Mouse (Mus musculus): ENCODE measurements around the gene Dock3.

Dock3 gene

DNA sequence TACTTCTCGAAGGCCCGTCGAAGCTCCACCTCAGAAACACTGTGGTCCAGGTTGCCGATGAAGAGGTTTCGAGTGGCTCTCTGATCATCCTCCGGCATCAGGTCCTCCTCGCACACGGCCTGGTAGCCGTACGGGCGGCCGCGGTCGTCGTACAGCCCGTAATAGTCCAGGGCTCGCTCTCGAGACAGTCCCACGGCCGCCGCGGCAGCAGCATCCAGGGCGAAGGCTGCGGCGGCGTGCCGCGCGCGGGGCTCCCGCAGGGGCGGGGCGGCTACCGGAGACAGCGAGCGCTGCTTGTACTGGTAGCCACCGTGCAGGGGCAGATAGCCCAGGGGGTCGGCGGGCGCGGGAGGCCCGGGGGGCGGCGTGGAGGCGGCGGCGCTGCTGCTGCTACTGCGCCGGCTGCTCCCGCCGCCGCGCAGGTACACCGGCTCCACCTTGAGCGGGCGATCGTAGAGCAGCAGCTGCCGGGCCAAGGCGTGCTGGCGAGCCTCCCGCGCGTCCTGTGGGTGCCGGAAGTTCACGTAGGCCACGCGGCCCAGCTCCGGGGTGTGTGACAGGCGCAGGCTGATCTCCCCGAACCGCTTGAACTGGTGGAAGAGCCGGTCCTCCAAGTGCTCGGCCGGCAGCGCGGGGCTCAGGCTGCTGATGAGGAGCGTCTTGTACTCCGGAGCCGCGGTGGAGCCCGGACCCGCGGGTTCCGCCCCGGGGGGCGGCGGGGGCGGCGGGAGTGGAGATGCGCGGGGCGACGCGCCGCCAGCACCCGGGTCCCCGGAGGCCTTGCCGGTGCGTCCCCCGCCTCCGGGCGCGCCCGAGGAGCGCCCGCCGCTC is 345.6 kb downstream of the Dock3 start:
- DNase-seq: peak; percentile 61

DNA sequence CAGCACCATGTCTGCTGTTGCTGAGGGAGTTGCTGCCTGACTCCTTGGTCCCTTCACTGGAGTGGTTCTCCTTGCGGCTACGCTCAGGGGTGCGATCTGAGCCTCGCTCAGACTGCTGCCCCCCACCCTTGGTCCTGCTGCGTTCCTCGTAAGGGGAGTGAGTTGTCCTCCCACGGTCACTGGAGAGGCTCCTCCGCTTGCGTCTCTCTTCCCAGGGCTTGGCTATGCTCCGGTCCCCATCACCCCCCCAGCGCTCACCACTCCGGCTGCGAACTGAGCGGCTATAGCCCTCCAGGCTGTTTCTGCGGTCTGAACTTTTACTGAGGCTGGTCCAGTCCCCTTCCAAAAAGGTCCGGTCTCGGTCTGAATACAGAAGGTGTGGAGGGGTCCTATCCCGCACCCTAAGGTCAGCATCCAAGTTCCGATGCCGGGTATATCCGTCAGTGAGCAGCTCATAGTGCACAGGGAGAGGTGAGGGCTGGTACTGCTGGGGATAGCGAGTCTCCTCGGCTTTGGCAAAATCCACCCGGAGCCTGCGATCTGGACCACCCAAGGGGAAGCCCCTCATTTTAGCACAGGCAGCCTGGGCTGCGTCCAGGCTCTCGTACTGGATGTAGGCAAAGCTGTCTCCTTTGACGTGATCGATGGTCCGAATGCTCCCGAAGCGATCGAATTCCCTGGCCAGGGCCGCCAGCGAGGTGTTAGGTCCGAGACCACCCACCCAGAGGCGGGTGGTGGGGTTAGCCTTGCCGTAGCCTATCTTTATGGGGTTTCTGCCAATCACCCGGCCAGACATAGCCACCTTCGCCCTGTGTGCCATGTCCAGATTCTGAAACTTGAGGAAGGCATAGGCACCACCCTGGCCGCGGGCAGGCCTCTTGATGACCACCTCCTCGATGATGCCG is 346.5 kb downstream of the Dock3 start:
- peak; percentile 66 for DNase-seq

DNA sequence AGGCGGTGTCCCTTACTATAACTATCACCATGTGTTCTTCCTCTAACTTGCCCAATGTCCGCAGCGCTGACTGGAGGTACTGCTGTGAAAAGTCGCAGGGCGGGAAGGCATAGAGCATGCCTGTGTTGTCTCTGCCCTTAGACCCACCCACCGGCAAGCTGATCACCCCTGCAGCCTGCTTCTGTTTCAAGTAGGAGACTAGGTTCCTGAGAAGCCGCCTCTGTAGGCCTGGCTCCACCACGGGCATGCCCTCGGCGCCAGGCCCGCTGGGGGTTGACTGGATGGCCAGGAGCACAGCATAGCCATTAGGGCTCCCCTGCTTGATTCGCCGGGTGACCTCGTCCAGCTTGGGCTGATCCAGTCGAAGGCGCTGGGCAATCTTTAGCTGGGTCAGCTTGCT is 347.4 kb downstream of the Dock3 start:
- DNase-seq: peak; percentile 37

- no peak for DNase-seq
Measured at GRCm38 (mm10) chr9:106883085-106883484, 348.6 kb downstream of the Dock3 start.

DNA sequence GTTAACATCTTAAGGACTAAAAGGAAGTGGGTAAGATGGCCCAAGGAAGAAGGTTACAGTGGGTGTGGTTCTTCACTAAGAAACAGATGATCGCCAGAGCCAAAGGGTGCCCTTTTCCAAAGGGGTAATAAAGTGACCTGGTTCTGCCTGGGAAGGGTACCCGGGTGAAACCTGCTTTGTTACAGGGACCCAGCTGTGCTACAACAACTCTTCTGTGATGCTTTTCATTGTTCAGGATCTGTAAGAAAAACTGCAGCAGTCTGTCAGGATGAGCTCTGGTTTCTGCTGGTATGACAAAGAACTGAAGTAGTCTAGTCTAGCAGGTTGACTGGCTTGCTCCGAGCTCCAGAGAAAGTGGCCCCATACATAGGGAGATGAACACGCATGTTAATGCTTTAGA is 349.5 kb downstream of the Dock3 start:
- DNase-seq: no peak

DNA sequence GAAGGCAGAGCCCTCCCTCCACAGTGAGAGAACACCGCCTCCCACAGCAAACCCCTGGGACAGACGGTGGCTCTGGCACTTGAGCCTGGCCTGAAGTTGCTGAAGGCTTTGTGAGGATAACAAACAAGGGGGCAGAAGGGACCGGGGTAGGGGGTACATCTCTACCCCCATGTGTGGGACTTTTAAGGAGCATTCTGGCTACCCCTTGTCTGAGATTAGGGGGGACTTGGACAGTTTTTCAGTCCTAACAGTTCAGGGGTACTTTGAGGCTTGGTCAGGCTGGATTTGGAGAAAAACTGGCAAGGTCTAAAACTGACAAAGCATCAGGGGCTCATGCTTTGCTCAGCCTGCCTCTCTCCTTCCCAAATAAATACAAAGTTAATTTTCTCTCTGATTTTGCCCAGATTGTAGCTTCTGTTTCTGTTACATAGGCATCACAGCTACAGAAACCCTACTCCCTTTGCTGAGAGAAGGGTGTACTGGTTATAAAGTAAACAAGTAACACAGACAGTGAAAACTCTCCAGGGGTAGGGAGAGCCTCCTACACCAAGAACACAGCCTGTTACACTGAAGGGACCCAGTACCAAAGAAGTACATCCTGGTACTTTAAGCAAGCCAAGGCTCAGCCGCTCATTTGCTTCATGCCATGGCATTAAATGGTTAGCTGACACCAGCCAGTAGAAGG is 350.5 kb downstream of the Dock3 start:
- DNase-seq: no peak

GRCm38 (mm10) chr9:106879471-106879870 is 352.2 kb downstream of the Dock3 start:
- no peak for DNase-seq

- no peak for DNase-seq
Measured at GRCm38 (mm10) chr9:106876666-106877065, 355.0 kb downstream of the Dock3 start.

GRCm38 (mm10) chr9:106874216-106874615 is 357.5 kb downstream of the Dock3 start:
- DNase-seq: no peak

GRCm38 (mm10) chr9:106858036-106858435 is 373.7 kb downstream of the Dock3 start:
- no peak for DNase-seq

GRCm38 (mm10) chr9:106856664-106857063 is 375.0 kb downstream of the Dock3 start:
- DNase-seq: no peak

Measured in embryo, embryonic 11 days (tissue).